Mouse (Mus musculus) activated CD4-positive, CD25-positive, alpha-beta regulatory T cell, adult 9 weeks (primary cell): Measurements from ENCODE around the gene Gphn. TPM values are rescaled to one million over a fixed set of nuclear protein-coding genes. Genes with fewer than 3 reads are reported as not detected.

Experiments used
- polyA plus RNA-seq: library from polyadenylated mRNA; unstranded; fragments of 100-300 nt; shearing (Covaris generic); gene quantifications from one replicate; pipeline ENCODE4 v1.2.1, GENCODE M21; 2017

Gphn gene
- 7.6 TPM for polyA plus RNA-seq

GRCm38 (mm10) chr12:78225707-78226518 lies at the start of gene Gphn:
Gene Gphn (plus strand): TSS chr12:78226379.

GRCm38 (mm10) chr12:78193942-78194341 lies 32.2 kb upstream of the Gphn start, which contains the start of gene Gm6657:
Gene Gm6657 (plus strand): TSS chr12:78194242.

GRCm38 (mm10) chr12:78691325-78691724 lies 465.1 kb downstream of the Gphn start, which contains the start of gene Fam71d:
Gene Fam71d (plus strand): TSS chr12:78691535.

Other genes starting within 250 kb of the Gphn start
- not detected for gene Gm6657, start 32.1 kb upstream of the Gphn start, polyA plus RNA-seq